Mouse (Mus musculus) lung, adult 2 months (tissue): ENCODE data around the gene Zglp1.

Source experiments
- CTCF ChIP-seq: fragments of 200-500 bp; IDR thresholded peaks from 2 replicates; pipeline ENCODE4 v1.5.1; 2011; ENCODE audit warnings: mild to moderate bottlenecking, low read length, control low read depth; ENCODE audit not compliant: insufficient read depth
- POLR2A ChIP-seq: fragments of 200-500 bp; IDR thresholded peaks from 2 replicates; pipeline ENCODE4 v1.6.1; 2011; ENCODE audit warnings: low read depth, mild to moderate bottlenecking, control low read depth, low read length, borderline replicate concordance; ENCODE audit errors: extremely low read depth

DNA sequence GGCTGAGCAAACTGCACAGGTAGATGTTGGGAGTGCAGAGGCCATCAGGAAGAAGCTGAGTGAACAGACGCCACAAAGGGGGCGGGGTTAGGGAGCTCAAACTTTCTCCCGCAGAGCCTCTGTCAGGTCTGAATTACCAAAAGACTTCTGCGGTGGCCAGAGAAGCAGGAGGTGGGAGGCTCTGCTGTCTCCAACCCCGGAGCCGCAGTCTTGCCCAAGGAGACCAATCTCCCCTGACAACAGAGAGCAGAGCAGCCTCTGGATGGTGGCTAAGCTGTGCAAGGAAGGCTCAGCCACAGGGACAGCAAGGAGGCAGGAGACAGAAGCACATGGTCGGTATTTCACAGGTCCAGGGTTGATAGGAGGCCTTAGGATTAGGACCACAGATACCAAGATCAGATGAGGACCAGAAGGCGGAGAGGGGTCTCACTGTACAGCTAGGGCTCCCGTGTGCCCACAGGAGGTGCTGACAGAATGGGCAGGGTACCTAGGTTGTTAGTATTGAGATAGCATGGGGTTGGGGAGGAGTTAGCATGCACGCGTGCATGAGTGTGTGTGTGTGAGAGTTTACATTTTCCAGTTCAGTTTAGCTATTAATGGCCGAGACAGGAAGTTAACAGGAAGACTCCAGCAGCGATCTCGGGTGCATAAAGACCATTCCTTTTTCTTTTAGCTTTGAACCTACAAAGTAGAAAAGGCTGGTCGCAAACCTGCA is 33.7 kb upstream of the Zglp1 start:
- TF ChIP-seq POLR2A (no peak), CTCF (no peak)
